Mouse (Mus musculus) layer of hippocampus, postnatal 25 days (tissue): ENCODE data around the gene Abl2. TPM values are rescaled to one million over a fixed set of nuclear protein-coding genes. Genes with fewer than 3 reads are reported as not detected.
A peak's percentile ranks its signal among the peaks of the same experiment; 100 is the strongest.

Experiments
- DNase-seq, 2 experiments: peaks; one replicate each; pipeline ENCODE4 v3.0.0; 2022; ENCODE audit warnings: mixed read lengths in 2 of 2, low spot score in 1 of 2; ENCODE audit errors: extremely low spot score in 1 of 2
- total RNA-seq, 2 experiments: library from RNA; stranded (reverse); gene quantifications; 2 replicates each; pipeline ENCODE4 v1.2.3; 2021

The Abl2 gene
- total RNA-seq, 2 experiments from 2014 or later, result 78.2 to 83.8 TPM

GRCm38 (mm10) chr1:156667141-156667926 lies 108.7 kb downstream of the Abl2 start:
- DNase-seq, result no peak

- no peak for DNase-seq
These were observed 110.0 kb downstream of the Abl2 start for GRCm38 (mm10) chr1:156668602-156669001.

- DNase-seq, result no peak
These were observed 110.8 kb downstream of the Abl2 start for GRCm38 (mm10) chr1:156669208-156669983.

GRCm38 (mm10) chr1:156671921-156672320 lies 113.3 kb downstream of the Abl2 start:
- no peak for DNase-seq

GRCm38 (mm10) chr1:156672720-156673475 lies 114.3 kb downstream of the Abl2 start:
- no peak for DNase-seq

GRCm38 (mm10) chr1:156673476-156674194 lies 115.0 kb downstream of the Abl2 start:
- DNase-seq, result no peak

GRCm38 (mm10) chr1:156674195-156675000 lies 115.8 kb downstream of the Abl2 start, which contains the start of gene Tor3a:
Tor3a (minus strand) TSS chr1:156674356.
- peak in 1 of 2 experiments; percentile 42 for DNase-seq

- DNase-seq, result peak in 1 of 2 experiments; percentile 59
These were observed 117.6 kb downstream of the Abl2 start for GRCm38 (mm10) chr1:156676171-156676570.

- DNase-seq, result no peak
These were observed 118.0 kb downstream of the Abl2 start for GRCm38 (mm10) chr1:156676596-156676995.

GRCm38 (mm10) chr1:156677230-156677629 lies 118.6 kb downstream of the Abl2 start:
- no peak for DNase-seq

GRCm38 (mm10) chr1:156679599-156679998 lies 121.0 kb downstream of the Abl2 start:
- no peak for DNase-seq

- no peak for DNase-seq
These were observed 127.6 kb downstream of the Abl2 start for GRCm38 (mm10) chr1:156686025-156686661.

Other genes starting within 250 kb of the Abl2 start
- gene Nphs2, start 248.1 kb upstream of the Abl2 start, total RNA-seq, result under 1 TPM in 1 of 2 experiments, not detected in 1; 0.15 TPM
- 100 to 1,000 TPM; 295 to 324 TPM for gene Gm2000, start 192.7 kb upstream of the Abl2 start, total RNA-seq
- 1 to 10 TPM in 1 of 2 experiments, under 1 TPM in 1; 0.47 to 1.5 TPM for gene Axdnd1, start 137.6 kb upstream of the Abl2 start, total RNA-seq
- gene Soat1, start 84.5 kb upstream of the Abl2 start, total RNA-seq, result 10 to 100 TPM; 41.2 to 47.1 TPM
- 10 to 100 TPM; 45.3 to 48.8 TPM for gene Gm10031, start 34.8 kb upstream of the Abl2 start, total RNA-seq
- gene Tor3a, start 115.6 kb downstream of the Abl2 start, total RNA-seq, result 1 to 10 TPM; 5.1 to 6.3 TPM
- gene Fam20b, start 160.3 kb downstream of the Abl2 start, total RNA-seq, result 10 to 100 TPM; 69.8 to 75.6 TPM